Mouse (Mus musculus) thymus, adult 2 months (tissue): ENCODE results near the gene Rapgef5. TPM values are rescaled to one million over a fixed set of nuclear protein-coding genes. Genes with fewer than 3 reads are reported as not detected.

Source experiments
- DNase-seq: peaks from one replicate; pipeline ENCODE4 v3.0.0; 2021
- H3K27ac ChIP-seq: fragments of 200-500 bp; 2 replicates; pipeline ENCODE4 v1.5.1; 2012; ENCODE audit warnings: low read length, control low read depth; ENCODE audit not compliant: control insufficient read depth, insufficient read depth
- H3K27me3 ChIP-seq: fragments of 200-500 bp; 2 replicates; pipeline ENCODE4 v1.6.1; 2012; ENCODE audit warnings: mild to moderate bottlenecking, low read length, moderate library complexity, mixed read lengths; ENCODE audit not compliant: control insufficient read depth, insufficient read depth
- H3K36me3 ChIP-seq: fragments of 200-500 bp; 2 replicates; pipeline ENCODE4 v1.6.1; 2012; ENCODE audit warnings: mild to moderate bottlenecking, low read length, moderate library complexity; ENCODE audit not compliant: control insufficient read depth, insufficient read depth
- H3K4me1 ChIP-seq: fragments of 200-500 bp; replicated peaks from 2 replicates; pipeline ENCODE4 v1.6.1; 2012; ENCODE audit warnings: low read length; ENCODE audit not compliant: control insufficient read depth, insufficient read depth
- H3K4me3 ChIP-seq: fragments of 200-500 bp; 2 replicates; pipeline ENCODE4 v1.5.1; 2012; ENCODE audit warnings: mild to moderate bottlenecking, low read length, control low read depth, moderate library complexity; ENCODE audit not compliant: control insufficient read depth, insufficient read depth
- CTCF ChIP-seq: fragments of 200-500 bp; IDR thresholded peaks from 2 replicates; pipeline ENCODE4 v1.5.1; 2012; ENCODE audit warnings: mild to moderate bottlenecking, control low read depth, low read length, moderate library complexity, borderline replicate concordance; ENCODE audit not compliant: control insufficient read depth, poor library complexity, insufficient read depth; ENCODE audit errors: extremely low read depth
- POLR2A ChIP-seq: fragments of 200-500 bp; IDR thresholded peaks from 2 replicates; pipeline ENCODE4 v1.6.1; 2012; ENCODE audit warnings: mild to moderate bottlenecking, low read length, control low read depth, moderate library complexity; ENCODE audit not compliant: control insufficient read depth, poor library complexity, insufficient read depth; ENCODE audit errors: extremely low read depth
- WGBS: fragments of 180-500 bp; shearing (Covaris S2); methylation state at CpG from one replicate; pipeline ENCODE4 v1.1.7; 2018; 5-methylcytosine and 5-hydroxymethylcytosine counted together
- polyA plus RNA-seq: library from polyadenylated mRNA; depleted of rRNA; stranded (reverse); fragments of >200 nt; gene quantifications from 2 replicates; pipeline ENCODE4 v1.2.3, GENCODE M21; 2012

Gene Rapgef5
- polyA plus RNA-seq, 1 experiment: 5.6 TPM

DNA sequence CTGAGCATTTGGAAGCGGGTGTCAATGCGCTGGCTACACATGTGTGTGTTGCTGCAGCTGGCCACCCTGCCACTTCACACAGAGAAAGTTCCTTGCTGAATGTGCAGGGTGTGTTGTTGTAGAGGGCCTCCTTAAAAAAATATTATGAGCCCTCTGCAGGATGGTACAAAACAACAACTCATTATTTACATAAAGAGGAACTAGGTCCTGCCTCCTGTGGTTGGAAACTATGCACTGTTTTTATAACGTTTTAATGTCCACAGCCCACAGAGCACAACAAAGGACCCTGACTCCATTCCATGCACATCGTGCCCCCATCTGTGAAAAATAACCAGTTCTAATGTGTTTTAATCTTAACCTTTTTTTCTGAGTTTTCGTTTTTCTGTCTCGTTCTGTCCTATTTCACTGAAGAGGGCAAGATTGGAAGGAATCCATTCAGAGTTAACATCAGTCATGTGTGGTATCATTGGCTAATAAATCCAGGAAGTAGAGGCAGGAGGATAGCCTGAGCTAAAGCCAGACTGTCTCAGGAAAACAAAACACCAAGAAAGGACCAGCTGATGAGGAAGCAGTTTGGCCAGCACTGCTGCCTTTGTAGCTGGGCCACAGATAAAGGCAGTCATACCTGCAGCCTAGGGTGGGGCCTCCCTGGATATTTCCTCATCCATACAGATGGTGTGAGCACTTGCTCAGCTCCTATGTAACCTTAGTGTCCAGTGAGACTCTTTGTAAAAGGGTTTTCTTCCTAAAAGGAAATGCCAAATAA, 123.3 kb downstream of the Rapgef5 start:
- no peak for DNase-seq
- 59% methylated on average over 6 of the region's 6 CpGs for WGBS
- 0 out of 2 replicates have a peak, but pooled peaks cover 4% of the 10 kb centered on the region for H3K4me1 ChIP-seq

GRCm38 (mm10) chr12:117642512-117642911, 126.2 kb downstream of the Rapgef5 start:
- Histone ChIP-seq H3K36me3 (no peaks in the 10 kb centered on the region), H3K4me3 (no peak overlapping the region), H3K27ac (no peak overlapping the region), H3K27me3 (no peaks in the 10 kb centered on the region), H3K4me1 (0 out of 2 replicates have a peak, but pooled peaks cover 4% of the 10 kb centered on the region)
- DNase-seq: no peak
- 94% methylated on average over 2 of the region's 2 CpGs for whole genome bisulfite sequencing
- TF ChIP-seq CTCF: no peak
- TF ChIP-seq POLR2A: no peak

More for the DNA sequence above, 123.3 kb downstream of the Rapgef5 start:
- no peak for TF ChIP-seq CTCF
- no peak for TF ChIP-seq POLR2A
- no peaks in the 10 kb centered on the region for H3K36me3 ChIP-seq
- no peak overlapping the region for H3K27ac ChIP-seq
- no peaks in the 10 kb centered on the region for H3K27me3 ChIP-seq
- no peak overlapping the region for H3K4me3 ChIP-seq

DNA sequence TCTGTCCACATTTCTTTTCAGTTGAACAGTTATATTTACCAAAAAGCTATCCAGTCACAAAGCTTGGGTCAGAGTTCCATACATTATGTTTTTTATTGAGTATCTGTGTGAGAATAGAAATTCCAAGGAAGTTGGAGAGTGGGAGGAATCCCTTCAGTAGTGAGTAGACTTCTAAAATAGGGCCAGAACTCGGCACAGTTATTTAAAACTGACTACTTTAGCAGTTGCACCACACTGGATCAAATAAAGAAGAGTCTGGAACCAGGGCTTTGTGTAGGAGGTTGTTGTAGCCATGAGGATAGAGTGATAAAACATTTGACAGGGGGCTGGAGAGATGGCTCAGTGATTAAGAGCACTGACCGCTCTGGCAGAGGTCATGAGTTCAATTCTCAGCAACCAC, 129.5 kb downstream of the Rapgef5 start:
- H3K4me3 ChIP-seq: no peak overlapping the region
- H3K4me1 ChIP-seq: no peaks in the 10 kb centered on the region
- DNase-seq: no peak
- TF ChIP-seq CTCF (no peak), POLR2A (no peak)
- H3K36me3 ChIP-seq: no peaks in the 10 kb centered on the region
- H3K27me3 ChIP-seq: no peaks in the 10 kb centered on the region
- 94% methylated on average over 2 of the region's 2 CpGs for WGBS
- no peak overlapping the region for H3K27ac ChIP-seq

- no peak overlapping the region for H3K27ac ChIP-seq
- H3K4me1 ChIP-seq: no peaks in the 10 kb centered on the region
- TF ChIP-seq POLR2A (no peak), CTCF (no peak)
- H3K27me3 ChIP-seq: no peaks in the 10 kb centered on the region
- no peak overlapping the region for H3K4me3 ChIP-seq
- DNase-seq: no peak
- 95% methylated on average over 8 of the region's 8 CpGs for WGBS
- no peaks in the 10 kb centered on the region for H3K36me3 ChIP-seq
These were observed 137.7 kb downstream of the Rapgef5 start for GRCm38 (mm10) chr12:117653920-117654472.

- no peak overlapping the region for H3K27ac ChIP-seq
- H3K4me1 ChIP-seq: no peaks in the 10 kb centered on the region
- WGBS: 86% methylated on average over 4 of the region's 4 CpGs
- no peaks in the 10 kb centered on the region for H3K27me3 ChIP-seq
- TF ChIP-seq POLR2A: no peak
- TF ChIP-seq CTCF: no peak
- DNase-seq: no peak
- H3K4me3 ChIP-seq: no peak overlapping the region
- H3K36me3 ChIP-seq: no peaks in the 10 kb centered on the region
These were observed 140.7 kb downstream of the Rapgef5 start for GRCm38 (mm10) chr12:117656935-117657334.

DNA sequence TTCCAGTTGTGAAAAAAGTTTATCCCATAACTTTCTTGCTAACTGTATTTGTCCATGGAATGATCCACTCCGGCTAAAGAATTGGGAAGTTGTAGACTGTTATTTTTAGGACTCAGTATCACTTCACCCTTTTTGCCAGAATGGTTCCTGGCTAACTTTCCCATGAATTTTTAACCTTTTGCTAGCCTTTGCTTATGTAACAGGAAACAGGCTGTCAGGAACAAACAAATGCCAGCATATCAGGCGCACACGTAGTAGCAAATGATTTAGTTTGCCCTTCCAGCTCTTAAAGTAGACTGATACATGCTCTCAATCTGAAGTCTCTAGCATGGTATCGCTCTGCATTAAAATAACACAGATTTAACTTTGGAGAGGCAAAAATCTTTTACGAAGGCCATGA, 141.5 kb downstream of the Rapgef5 start:
- Histone ChIP-seq H3K4me3 (no peak overlapping the region), H3K27me3 (no peaks in the 10 kb centered on the region), H3K4me1 (no peaks in the 10 kb centered on the region), H3K27ac (no peak overlapping the region), H3K36me3 (no peaks in the 10 kb centered on the region)
- no peak for DNase-seq
- 93% methylated on average over 5 of the region's 5 CpGs for WGBS
- no peak for TF ChIP-seq CTCF
- TF ChIP-seq POLR2A: no peak

DNA sequence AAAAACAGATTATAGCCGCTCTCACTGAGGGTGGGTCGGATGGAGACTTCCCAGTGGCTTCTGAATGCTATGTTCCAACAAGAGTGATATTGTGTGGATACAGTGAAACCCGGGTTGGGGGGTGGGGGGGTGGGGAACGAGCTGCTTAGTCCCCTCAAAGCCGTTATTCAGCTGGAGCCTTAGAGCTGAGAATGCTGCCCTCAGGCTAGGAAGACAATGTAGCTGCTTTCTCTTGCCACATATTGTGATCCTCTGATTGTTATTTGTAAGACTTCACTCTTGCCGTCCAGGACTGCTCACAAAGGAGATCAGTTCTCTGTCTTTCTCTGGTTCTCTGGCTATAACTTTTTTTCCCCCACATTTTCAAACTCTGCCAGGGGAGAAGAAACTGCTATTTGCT, 142.5 kb downstream of the Rapgef5 start:
- no peaks in the 10 kb centered on the region for H3K36me3 ChIP-seq
- no peak overlapping the region for H3K4me3 ChIP-seq
- no peaks in the 10 kb centered on the region for H3K4me1 ChIP-seq
- H3K27ac ChIP-seq: no peak overlapping the region
- DNase-seq: no peak
- no peaks in the 10 kb centered on the region for H3K27me3 ChIP-seq
- WGBS: 91% methylated on average over 6 of the region's 6 CpGs
- TF ChIP-seq CTCF (no peak), POLR2A (no peak)
